Mouse (Mus musculus): ENCODE data around the gene Adam15. TPM values are rescaled to one million over a fixed set of nuclear protein-coding genes. Genes with fewer than 3 reads are reported as not detected.

The Adam15 gene
- polyA plus RNA-seq, 1 experiment: 49.6 TPM

- H3K27me3 ChIP-seq (ENCODE audit: control insufficient read depth, insufficient read depth, low read length): peaks cover 12% of the 10 kb centered on the region
- 50% methylated on average over 2 of the region's 2 CpGs for WGBS
Measured at GRCm38 (mm10) chr3:89314791-89315190, 35.0 kb downstream of the Adam15 start.

GRCm38 (mm10) chr3:89314340-89314739, 35.5 kb downstream of the Adam15 start:
- H3K4me3 ChIP-seq (ENCODE audit: extremely low read depth, insufficient read depth, insufficient read length): no peak overlapping the region
- no peak for TF ChIP-seq POLR2A (IDR thresholded peaks at IDR 0.05; ENCODE audit: low read depth, low read length)
- no peak for TF ChIP-seq CTCF (IDR thresholded peaks at IDR 0.05; ENCODE audit: extremely low read depth, insufficient read depth, insufficient read length, insufficient replicate concordance)
- no peaks in the 10 kb centered on the region for H3K36me3 ChIP-seq (ENCODE audit: control insufficient read depth, insufficient read depth, low read length)
- H3K27ac ChIP-seq (ENCODE audit: insufficient read depth, low read length): no peak overlapping the region
- peaks cover 8% of the 10 kb centered on the region for H3K27me3 ChIP-seq (ENCODE audit: control insufficient read depth, insufficient read depth, low read length)
- DNase-seq (ENCODE audit: low read depth in 1 of 2, low spot score in 2 of 2): no peak
- WGBS: 63% methylated on average over 5 of the region's 5 CpGs
- H3K4me1 ChIP-seq (ENCODE audit: control insufficient read depth, insufficient read depth, insufficient read length): peaks cover 8% of the 10 kb centered on the region

More at GRCm38 (mm10) chr3:89314791-89315190, 35.0 kb downstream of the Adam15 start:
- TF ChIP-seq POLR2A (IDR thresholded peaks at IDR 0.05; ENCODE audit: low read depth, low read length) (no peak), CTCF (IDR thresholded peaks at IDR 0.05; ENCODE audit: extremely low read depth, insufficient read depth, insufficient read length, insufficient replicate concordance) (no peak)
- Histone ChIP-seq H3K36me3 (ENCODE audit: control insufficient read depth, insufficient read depth, low read length) (no peaks in the 10 kb centered on the region), H3K27ac (ENCODE audit: insufficient read depth, low read length) (no peak overlapping the region), H3K4me1 (ENCODE audit: control insufficient read depth, insufficient read depth, insufficient read length) (peaks cover 12% of the 10 kb centered on the region), H3K4me3 (ENCODE audit: extremely low read depth, insufficient read depth, insufficient read length) (no peak overlapping the region)
- DNase-seq (ENCODE audit: low read depth in 1 of 2, low spot score in 2 of 2): no peak

DNA sequence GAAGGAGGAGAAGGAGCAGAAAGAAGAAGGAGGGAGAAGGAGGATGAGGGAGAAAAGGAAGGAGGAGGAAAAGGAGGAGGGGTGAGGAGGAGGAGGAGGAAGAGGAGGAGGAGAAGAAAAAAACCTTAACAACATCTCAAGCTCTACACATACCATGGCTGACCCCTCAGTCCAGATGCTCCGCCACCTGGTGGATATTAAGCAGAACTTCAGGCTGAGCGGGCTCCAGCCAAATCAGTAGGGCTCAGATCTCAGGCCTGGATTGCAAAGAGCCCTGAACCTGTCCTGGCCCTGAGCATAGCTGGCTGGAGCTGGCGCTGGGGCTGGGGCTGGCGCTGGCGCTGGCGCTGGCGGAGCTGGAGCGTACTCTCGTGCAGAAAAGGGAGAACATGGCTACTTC, 41.7 kb downstream of the Adam15 start:
- TF ChIP-seq CTCF (IDR thresholded peaks at IDR 0.05; ENCODE audit: extremely low read depth, insufficient read depth, insufficient read length, insufficient replicate concordance) (peak; percentile 75; the same call in 1 of the 2 replicates), POLR2A (IDR thresholded peaks at IDR 0.05; ENCODE audit: low read depth, low read length) (no peak)
- no peaks in the 10 kb centered on the region for H3K36me3 ChIP-seq (ENCODE audit: control insufficient read depth, insufficient read depth, low read length)
- H3K4me1 ChIP-seq (ENCODE audit: control insufficient read depth, insufficient read depth, insufficient read length): no peaks in the 10 kb centered on the region
- no peaks in the 10 kb centered on the region for H3K27me3 ChIP-seq (ENCODE audit: control insufficient read depth, insufficient read depth, low read length)
- no peak overlapping the region for H3K27ac ChIP-seq (ENCODE audit: insufficient read depth, low read length)
- no peak overlapping the region for H3K4me3 ChIP-seq (ENCODE audit: extremely low read depth, insufficient read depth, insufficient read length)
- peak in 1 of 2 experiments; percentile 64 for DNase-seq (ENCODE audit: low read depth in 1 of 2, low spot score in 2 of 2)
- 10% methylated on average over 9 of the region's 9 CpGs for WGBS

GRCm38 (mm10) chr3:89305551-89306325, 44.1 kb downstream of the Adam15 start:
- Histone ChIP-seq H3K27me3 (ENCODE audit: control insufficient read depth, insufficient read depth, low read length) (no peaks in the 10 kb centered on the region), H3K36me3 (ENCODE audit: control insufficient read depth, insufficient read depth, low read length) (no peaks in the 10 kb centered on the region), H3K4me1 (ENCODE audit: control insufficient read depth, insufficient read depth, insufficient read length) (no peaks in the 10 kb centered on the region), H3K4me3 (ENCODE audit: extremely low read depth, insufficient read depth, insufficient read length) (no peak overlapping the region), H3K27ac (ENCODE audit: insufficient read depth, low read length) (no peak overlapping the region)
- DNase-seq (ENCODE audit: low read depth in 1 of 2, low spot score in 2 of 2): no peak
- TF ChIP-seq POLR2A (IDR thresholded peaks at IDR 0.05; ENCODE audit: low read depth, low read length): no peak
- TF ChIP-seq CTCF (IDR thresholded peaks at IDR 0.05; ENCODE audit: extremely low read depth, insufficient read depth, insufficient read length, insufficient replicate concordance): no peak
- 88% methylated on average over 8 of the region's 8 CpGs for WGBS

DNA sequence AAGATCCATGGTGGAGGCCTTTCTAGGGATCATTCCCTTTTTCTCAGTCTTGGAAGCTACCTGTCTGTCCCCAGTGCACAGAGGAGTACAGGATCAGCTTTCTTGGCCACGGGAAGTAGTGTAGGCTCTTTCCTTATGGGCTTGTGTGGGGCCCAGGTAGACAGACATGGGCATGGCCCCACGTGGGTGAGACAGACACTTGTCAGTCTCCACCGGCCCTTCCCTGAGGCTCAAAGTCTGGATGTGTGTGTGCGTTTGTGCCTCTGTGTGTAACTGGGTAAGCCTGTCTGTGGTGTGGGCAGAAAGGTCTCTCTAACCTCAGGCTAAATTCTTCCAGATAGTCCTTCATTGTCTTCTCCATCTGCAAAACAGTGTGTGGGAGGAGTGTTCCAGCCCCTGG, 44.7 kb downstream of the Adam15 start:
- no peaks in the 10 kb centered on the region for H3K4me1 ChIP-seq (ENCODE audit: control insufficient read depth, insufficient read depth, insufficient read length)
- no peaks in the 10 kb centered on the region for H3K27me3 ChIP-seq (ENCODE audit: control insufficient read depth, insufficient read depth, low read length)
- no peak overlapping the region for H3K4me3 ChIP-seq (ENCODE audit: extremely low read depth, insufficient read depth, insufficient read length)
- TF ChIP-seq POLR2A (IDR thresholded peaks at IDR 0.05; ENCODE audit: low read depth, low read length) (no peak), CTCF (IDR thresholded peaks at IDR 0.05; ENCODE audit: extremely low read depth, insufficient read depth, insufficient read length, insufficient replicate concordance) (no peak)
- WGBS: 84% methylated on average over 4 of the region's 4 CpGs
- no peaks in the 10 kb centered on the region for H3K36me3 ChIP-seq (ENCODE audit: control insufficient read depth, insufficient read depth, low read length)
- DNase-seq (ENCODE audit: low read depth in 1 of 2, low spot score in 2 of 2): no peak
- no peak overlapping the region for H3K27ac ChIP-seq (ENCODE audit: insufficient read depth, low read length)

DNA sequence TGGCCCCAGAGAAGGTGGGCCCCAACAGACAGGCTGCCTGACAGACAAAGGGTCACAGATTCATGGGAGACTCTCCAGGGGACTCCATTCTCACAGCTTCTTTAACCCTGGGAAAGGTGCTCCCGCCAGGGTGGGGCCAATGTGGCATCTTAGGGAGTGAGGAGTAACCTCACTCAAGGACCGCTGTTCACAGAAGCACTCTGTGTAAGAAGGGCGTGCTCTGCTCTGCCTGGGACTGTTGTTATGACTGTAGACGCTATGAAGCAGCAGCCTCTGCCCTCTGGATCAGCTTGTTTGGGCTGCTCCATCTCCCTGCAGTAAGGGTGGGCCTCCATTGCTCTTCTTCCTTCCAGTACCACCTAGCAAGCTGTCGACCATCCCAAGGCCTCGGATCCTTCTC, 45.4 kb downstream of the Adam15 start:
- H3K27ac ChIP-seq (ENCODE audit: insufficient read depth, low read length): no peak overlapping the region

DNA sequence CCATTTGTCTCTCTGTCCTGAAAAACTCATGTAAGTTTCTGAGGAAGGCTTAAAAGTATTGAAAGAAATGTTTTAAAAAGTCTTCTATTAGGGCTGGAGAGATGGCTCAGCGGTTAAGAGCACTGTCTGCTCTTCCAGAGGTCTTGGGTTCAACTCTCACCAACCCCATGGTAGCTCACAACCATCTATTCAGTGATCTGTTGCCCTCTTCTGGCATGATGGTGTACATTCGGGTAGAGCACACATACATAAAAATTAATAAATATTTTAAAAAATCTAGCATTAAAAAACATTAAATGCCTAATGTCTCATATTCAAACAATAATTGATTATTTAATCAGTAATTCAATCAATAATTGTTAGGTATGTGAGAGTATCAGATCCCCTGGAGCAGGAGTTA, 49.3 kb downstream of the Adam15 start:
- no peak for TF ChIP-seq CTCF (IDR thresholded peaks at IDR 0.05; ENCODE audit: extremely low read depth, insufficient read depth, insufficient read length, insufficient replicate concordance)
- no peak for TF ChIP-seq POLR2A (IDR thresholded peaks at IDR 0.05; ENCODE audit: low read depth, low read length)
- no peak for DNase-seq (ENCODE audit: low read depth in 1 of 2, low spot score in 2 of 2)
- Histone ChIP-seq H3K27ac (ENCODE audit: insufficient read depth, low read length) (no peak overlapping the region), H3K36me3 (ENCODE audit: control insufficient read depth, insufficient read depth, low read length) (no peaks in the 10 kb centered on the region), H3K4me1 (ENCODE audit: control insufficient read depth, insufficient read depth, insufficient read length) (peaks cover 18% of the 10 kb centered on the region), H3K27me3 (ENCODE audit: control insufficient read depth, insufficient read depth, low read length) (no peaks in the 10 kb centered on the region), H3K4me3 (ENCODE audit: extremely low read depth, insufficient read depth, insufficient read length) (no peak overlapping the region)
- WGBS: 79% methylated on average over 2 of the region's 2 CpGs

More for the DNA sequence above, 45.4 kb downstream of the Adam15 start:
- no peaks in the 10 kb centered on the region for H3K36me3 ChIP-seq (ENCODE audit: control insufficient read depth, insufficient read depth, low read length)
- H3K27me3 ChIP-seq (ENCODE audit: control insufficient read depth, insufficient read depth, low read length): no peaks in the 10 kb centered on the region
- no peak overlapping the region for H3K4me3 ChIP-seq (ENCODE audit: extremely low read depth, insufficient read depth, insufficient read length)
- 83% methylated on average over 6 of the region's 6 CpGs for WGBS
- DNase-seq (ENCODE audit: low read depth in 1 of 2, low spot score in 2 of 2): no peak
- TF ChIP-seq CTCF (IDR thresholded peaks at IDR 0.05; ENCODE audit: extremely low read depth, insufficient read depth, insufficient read length, insufficient replicate concordance): no peak
- TF ChIP-seq POLR2A (IDR thresholded peaks at IDR 0.05; ENCODE audit: low read depth, low read length): no peak
- peaks cover 1% of the 10 kb centered on the region; the same call in 1 of the 2 replicates for H3K4me1 ChIP-seq (ENCODE audit: control insufficient read depth, insufficient read depth, insufficient read length)
